Mouse (Mus musculus): ENCODE results near the gene Atp5j2.

DNA sequence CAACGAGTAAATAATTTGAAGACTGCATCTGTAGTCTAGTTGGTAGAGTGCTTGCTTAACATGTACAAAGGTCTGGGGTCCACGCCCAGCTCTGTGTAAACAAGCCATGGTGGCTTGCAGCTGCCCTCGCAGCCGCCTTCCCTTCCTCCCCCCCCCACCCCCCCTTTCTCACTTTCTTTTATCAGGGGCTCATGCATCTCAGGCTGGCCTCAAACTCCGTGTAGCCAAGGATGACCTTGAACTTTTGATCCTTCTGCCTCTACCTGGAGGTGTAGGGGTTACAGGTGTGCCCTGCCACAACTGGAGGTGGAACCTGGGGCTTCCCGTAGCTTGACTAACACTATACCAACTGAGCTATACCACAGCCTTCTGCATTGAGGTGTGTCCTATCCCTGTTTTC is 25.9 kb upstream of the Atp5j2 start:
- TF ChIP-seq CTCF (IDR thresholded peaks at IDR 0.05; ENCODE audit: low read depth) (no peak), EP300 (IDR thresholded peaks at IDR 0.05; ENCODE audit: low read depth) (no peak)

Data from liver, embryonic 14.5 days (tissue).